Mouse (Mus musculus) spleen, adult 2 months (tissue): ENCODE measurements around the gene Ptpre. TPM values are rescaled to one million over a fixed set of nuclear protein-coding genes. Genes with fewer than 3 reads are reported as not detected.

Experiments
- DNase-seq, 2 experiments: peaks; one replicate each; pipeline versions ENCODE4 v3.0.0 to v3.0.0-alpha.2; 2012 to 2021; ENCODE audit warnings: low spot score in 2 of 2, low read depth in 1 of 2
- H3K27ac ChIP-seq: fragments of 200-500 bp; 2 replicates; pipeline ENCODE4 v1.5.1; 2012; ENCODE audit warnings: low read length, inconsistent platforms; ENCODE audit not compliant: insufficient read depth
- H3K27me3 ChIP-seq: fragments of 200-500 bp; 2 replicates; pipeline ENCODE4 v1.6.1; 2012; ENCODE audit warnings: mild to moderate bottlenecking, moderate library complexity, low read length, inconsistent platforms; ENCODE audit not compliant: control insufficient read depth, insufficient read depth
- H3K36me3 ChIP-seq: fragments of 200-500 bp; 2 replicates; pipeline ENCODE4 v1.6.1; 2012; ENCODE audit warnings: mild to moderate bottlenecking, low read length, inconsistent platforms; ENCODE audit not compliant: control insufficient read depth, insufficient read depth
- H3K4me1 ChIP-seq: fragments of 200-500 bp; 2 replicates; pipeline ENCODE4 v1.6.1; 2011; ENCODE audit warnings: inconsistent platforms; ENCODE audit not compliant: control insufficient read depth, insufficient read depth, insufficient read length
- H3K4me3 ChIP-seq: fragments of 200-500 bp; 2 replicates; pipeline ENCODE4 v1.5.1; 2011; ENCODE audit warnings: mild to moderate bottlenecking, inconsistent platforms; ENCODE audit not compliant: insufficient read depth, insufficient read length; ENCODE audit errors: extremely low read depth
- CTCF ChIP-seq: fragments of 200-500 bp; IDR thresholded peaks from 2 replicates; pipeline ENCODE4 v1.5.1; 2011; ENCODE audit warnings: mild to moderate bottlenecking, inconsistent platforms; ENCODE audit not compliant: insufficient read depth, insufficient read length, insufficient replicate concordance; ENCODE audit errors: extremely low read depth
- POLR2A ChIP-seq: fragments of 200-500 bp; IDR thresholded peaks from 2 replicates; pipeline ENCODE4 v1.6.1; 2011; ENCODE audit warnings: low read depth, low read length, inconsistent platforms
- WGBS: fragments of 180-500 bp; shearing (Covaris S2); methylation state at CpG from one replicate; pipeline ENCODE4 v1.1.7; 2018; 5-methylcytosine and 5-hydroxymethylcytosine counted together
- polyA plus RNA-seq: library from polyadenylated mRNA; depleted of rRNA; stranded (reverse); fragments of >200 nt; gene quantifications from 2 replicates; pipeline ENCODE4 v1.2.3, GENCODE M21; 2012

The Ptpre gene
- polyA plus RNA-seq, 1 experiment: 9.5 TPM

DNA sequence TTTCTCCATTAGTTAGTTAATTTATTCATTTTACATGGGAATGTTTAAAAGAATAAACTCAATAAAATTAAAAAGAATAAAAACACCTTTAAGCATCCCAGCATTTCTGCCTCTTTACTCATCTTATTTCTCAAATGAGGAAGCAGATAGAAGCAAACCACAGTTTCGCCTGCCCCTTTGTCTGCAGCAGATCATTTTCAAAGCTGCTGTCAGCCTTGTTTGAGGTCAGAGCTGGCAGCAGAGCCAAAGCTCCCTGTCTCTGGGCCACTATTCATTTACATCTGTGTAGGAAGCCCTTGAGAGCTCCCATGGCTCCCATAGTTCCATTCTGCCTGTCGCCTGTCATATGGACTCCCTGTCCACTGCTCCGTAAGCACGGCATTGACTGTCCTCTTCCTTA lies 28.7 kb upstream of the Ptpre start:
- H3K36me3 ChIP-seq: no peaks in the 10 kb centered on the region
- no peak overlapping the region for H3K27ac ChIP-seq
- no peaks in the 10 kb centered on the region for H3K4me1 ChIP-seq
- no peaks in the 10 kb centered on the region for H3K27me3 ChIP-seq
- TF ChIP-seq CTCF (no peak), POLR2A (no peak)
- DNase-seq: no peak
- no peak overlapping the region for H3K4me3 ChIP-seq
- 71% methylated on average over 4 of the region's 4 CpGs for WGBS

DNA sequence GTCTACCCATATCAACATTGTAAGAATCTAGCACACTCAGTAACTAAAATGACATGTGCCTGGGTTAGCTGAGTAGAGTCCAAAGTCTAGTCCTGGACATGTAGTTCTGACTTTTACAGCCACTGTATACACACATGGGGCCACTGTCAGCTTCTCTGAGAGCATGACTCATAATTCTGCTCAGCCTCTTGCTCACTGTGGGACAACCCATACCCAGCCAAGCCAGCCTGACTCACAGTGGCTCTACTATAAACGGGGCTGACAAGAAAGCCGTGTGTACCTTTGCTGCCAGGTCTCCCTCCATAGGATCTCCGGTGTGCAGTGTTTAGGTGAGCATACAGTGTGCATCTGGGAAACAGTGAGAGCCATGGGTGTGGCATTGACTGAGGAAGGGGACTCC lies 28.0 kb upstream of the Ptpre start:
- Histone ChIP-seq H3K4me1 (no peaks in the 10 kb centered on the region), H3K4me3 (no peak overlapping the region), H3K27ac (no peak overlapping the region), H3K27me3 (no peaks in the 10 kb centered on the region), H3K36me3 (no peaks in the 10 kb centered on the region)
- no peak for TF ChIP-seq CTCF
- TF ChIP-seq POLR2A: no peak
- no peak for DNase-seq
- WGBS: 79% methylated on average over 3 of the region's 3 CpGs

DNA sequence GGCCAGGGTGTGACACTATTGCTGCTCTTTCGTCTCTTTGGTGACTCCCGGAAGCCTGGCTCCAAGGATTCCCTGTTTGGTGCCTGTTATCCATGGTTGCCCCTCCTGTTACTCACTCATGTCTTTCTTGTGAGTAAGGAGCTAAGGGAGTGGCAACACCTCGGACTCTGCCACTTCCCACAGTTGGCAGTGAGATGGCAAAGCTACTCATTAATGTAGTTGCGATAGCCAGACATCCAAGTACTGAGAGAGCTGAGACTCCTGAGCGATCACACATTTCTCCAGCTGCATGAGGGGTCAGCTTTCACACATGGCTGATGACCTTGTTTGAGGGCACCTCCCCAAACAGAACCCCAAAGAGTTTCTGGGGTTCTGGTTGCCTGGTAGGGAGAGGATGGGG lies 26.9 kb upstream of the Ptpre start:
- TF ChIP-seq CTCF (no peak), POLR2A (no peak)

DNA sequence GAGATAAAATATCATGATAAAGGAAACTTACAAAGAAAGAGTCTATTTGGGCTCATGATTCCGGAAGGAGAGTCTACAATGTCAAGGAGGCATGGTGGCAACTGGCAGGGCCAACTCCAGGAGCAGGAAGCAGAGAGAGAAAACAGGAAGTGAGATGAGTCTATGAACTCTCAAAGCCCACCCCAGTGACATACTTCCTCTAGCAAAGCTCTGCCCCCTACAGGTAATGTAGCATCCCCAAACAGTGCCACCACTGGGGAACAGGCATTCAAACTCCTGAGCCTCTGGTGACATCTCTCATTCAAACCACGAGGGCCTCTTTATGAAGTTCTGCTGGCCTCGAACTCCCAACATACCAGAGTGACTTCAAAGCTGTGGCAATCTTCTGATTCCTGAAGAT lies 25.6 kb upstream of the Ptpre start:
- no peak for DNase-seq
- no peak overlapping the region for H3K27ac ChIP-seq
- no peak for TF ChIP-seq CTCF
- no peak for TF ChIP-seq POLR2A
- peaks cover 4% of the 10 kb centered on the region; the same call in 1 of the 2 replicates for H3K4me1 ChIP-seq
- no peaks in the 10 kb centered on the region for H3K27me3 ChIP-seq
- WGBS: 91% methylated on average over 3 of the region's 3 CpGs
- H3K4me3 ChIP-seq: no peak overlapping the region
- H3K36me3 ChIP-seq: no peaks in the 10 kb centered on the region

More for the DNA sequence above, 26.9 kb upstream of the Ptpre start:
- WGBS: 93% methylated on average over 5 of the region's 5 CpGs
- no peaks in the 10 kb centered on the region for H3K27me3 ChIP-seq
- no peaks in the 10 kb centered on the region for H3K4me1 ChIP-seq
- H3K4me3 ChIP-seq: no peak overlapping the region
- H3K27ac ChIP-seq: no peak overlapping the region
- DNase-seq: no peak
- no peaks in the 10 kb centered on the region for H3K36me3 ChIP-seq

DNA sequence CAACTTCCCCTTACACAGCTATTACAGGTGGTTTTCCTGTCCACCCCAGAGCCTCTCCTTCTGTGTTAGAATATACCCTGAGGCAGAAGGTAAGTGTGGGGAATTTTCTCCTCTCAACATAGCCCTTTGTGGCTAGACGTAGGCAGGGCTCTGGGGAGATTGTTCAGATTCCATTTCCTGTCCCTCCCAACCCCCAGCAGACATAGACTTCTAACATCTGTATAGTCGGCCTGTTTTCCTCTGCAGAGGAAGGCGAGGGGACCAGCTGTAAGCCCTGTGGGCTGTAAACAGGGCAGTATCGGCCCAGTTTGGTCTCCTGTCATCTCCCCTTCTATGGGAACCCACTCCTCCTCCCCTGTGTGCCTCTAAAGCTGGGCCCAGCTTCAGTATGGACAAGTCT lies 20.1 kb upstream of the Ptpre start:
- H3K4me3 ChIP-seq: no peak overlapping the region
- no peaks in the 10 kb centered on the region for H3K36me3 ChIP-seq
- TF ChIP-seq CTCF: no peak
- TF ChIP-seq POLR2A: no peak
- H3K27ac ChIP-seq: no peak overlapping the region
- no peak for DNase-seq
- peaks cover 16% of the 10 kb centered on the region; the same call in 1 of the 2 replicates for H3K4me1 ChIP-seq
- no peaks in the 10 kb centered on the region for H3K27me3 ChIP-seq
- 15% methylated on average over 4 of the region's 4 CpGs for WGBS

DNA sequence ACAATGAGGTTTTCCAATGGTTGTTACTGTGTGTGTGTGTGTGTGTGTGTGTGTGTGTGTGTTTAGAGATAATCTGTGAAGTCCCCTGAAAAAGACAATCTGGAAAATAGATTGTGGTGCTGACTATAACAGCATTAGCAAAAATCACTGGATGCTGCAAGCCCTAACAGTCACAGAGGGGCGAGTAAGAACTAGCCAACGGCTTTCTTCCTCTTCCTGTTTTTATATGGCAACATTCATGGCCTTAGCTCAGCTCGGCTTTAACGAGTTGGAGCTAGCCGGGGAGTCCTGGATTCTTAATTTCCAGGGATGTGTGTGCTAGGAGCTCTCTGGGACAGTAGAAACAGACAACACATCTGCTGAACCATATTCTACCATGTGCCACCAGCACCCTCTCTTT lies 17.0 kb upstream of the Ptpre start:
- TF ChIP-seq POLR2A: no peak
- TF ChIP-seq CTCF: no peak
- DNase-seq: no peak
- no peaks in the 10 kb centered on the region for H3K36me3 ChIP-seq
- H3K4me3 ChIP-seq: no peak overlapping the region
- H3K27ac ChIP-seq: no peak overlapping the region
- H3K27me3 ChIP-seq: no peaks in the 10 kb centered on the region
- WGBS: 14% methylated on average over 5 of the region's 5 CpGs
- peaks cover 16% of the 10 kb centered on the region; the same call in 1 of the 2 replicates for H3K4me1 ChIP-seq

DNA sequence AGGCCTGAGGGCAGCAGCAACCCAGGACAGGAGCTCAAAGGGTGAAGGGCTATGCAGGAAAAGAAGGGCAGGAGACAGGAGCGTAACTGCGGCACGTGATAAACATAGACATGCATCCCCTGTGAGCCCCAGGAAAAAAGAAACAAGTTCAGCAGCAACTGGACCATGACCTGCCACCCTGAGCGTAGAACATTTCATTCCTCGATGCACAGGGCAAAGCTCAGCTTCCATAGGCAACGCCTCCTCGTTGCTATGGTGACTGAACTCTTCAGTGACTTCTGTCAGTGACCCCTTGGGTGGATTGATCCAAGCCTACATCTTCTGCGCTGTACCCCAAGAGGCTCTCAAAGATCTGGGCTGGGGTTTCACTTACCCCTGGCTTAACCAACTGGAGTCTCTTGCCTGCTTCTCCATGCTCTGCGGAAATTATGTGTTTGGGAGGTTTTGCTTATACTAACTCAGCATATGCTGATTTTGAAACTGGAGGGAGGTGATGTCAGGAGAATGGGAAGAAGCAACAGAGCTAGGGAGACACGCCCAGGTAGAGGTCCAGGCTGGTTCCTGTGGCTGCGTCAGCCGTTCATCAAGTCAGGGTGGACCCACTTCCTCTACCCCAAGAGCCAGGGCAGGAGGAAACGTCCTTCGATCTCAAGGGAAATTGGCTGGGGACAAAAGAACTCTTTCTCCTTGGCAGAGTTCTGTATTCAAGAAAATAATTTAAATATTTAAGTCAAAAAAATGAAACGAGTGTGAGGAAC lies 15.3 kb upstream of the Ptpre start:
- Histone ChIP-seq H3K4me3 (no peak overlapping the region), H3K27ac (no peak overlapping the region), H3K36me3 (no peaks in the 10 kb centered on the region), H3K27me3 (no peaks in the 10 kb centered on the region), H3K4me1 (peaks cover 10% of the 10 kb centered on the region; the same call in 1 of the 2 replicates)
- TF ChIP-seq CTCF (no peak), POLR2A (no peak)
- no peak for DNase-seq
- WGBS: 35% methylated on average over 15 of the region's 15 CpGs
